Mouse (Mus musculus) thymus, adult 2 months (tissue): ENCODE results near the gene Vmn2r79. TPM values are rescaled to one million over a fixed set of nuclear protein-coding genes. Genes with fewer than 3 reads are reported as not detected.
"Not testable (repeated sequence)": the region's sequence is repeated elsewhere in the genome, so short reads cannot be mapped to it uniquely, and the experiment has no call there.

ENCODE experiments used
- DNase-seq: peaks from one replicate; pipeline ENCODE4 v3.0.0; 2021
- H3K27ac ChIP-seq: fragments of 200-500 bp; 2 replicates; pipeline ENCODE4 v1.5.1; 2012; ENCODE audit warnings: low read length, control low read depth; ENCODE audit not compliant: control insufficient read depth, insufficient read depth
- H3K27me3 ChIP-seq: fragments of 200-500 bp; 2 replicates; pipeline ENCODE4 v1.6.1; 2012; ENCODE audit warnings: mild to moderate bottlenecking, low read length, moderate library complexity, mixed read lengths; ENCODE audit not compliant: control insufficient read depth, insufficient read depth
- H3K36me3 ChIP-seq: fragments of 200-500 bp; 2 replicates; pipeline ENCODE4 v1.6.1; 2012; ENCODE audit warnings: mild to moderate bottlenecking, low read length, moderate library complexity; ENCODE audit not compliant: control insufficient read depth, insufficient read depth
- H3K4me1 ChIP-seq: fragments of 200-500 bp; replicated peaks from 2 replicates; pipeline ENCODE4 v1.6.1; 2012; ENCODE audit warnings: low read length; ENCODE audit not compliant: control insufficient read depth, insufficient read depth
- H3K4me3 ChIP-seq: fragments of 200-500 bp; 2 replicates; pipeline ENCODE4 v1.5.1; 2012; ENCODE audit warnings: mild to moderate bottlenecking, low read length, control low read depth, moderate library complexity; ENCODE audit not compliant: control insufficient read depth, insufficient read depth
- CTCF ChIP-seq: fragments of 200-500 bp; IDR thresholded peaks from 2 replicates; pipeline ENCODE4 v1.5.1; 2012; ENCODE audit warnings: mild to moderate bottlenecking, control low read depth, low read length, moderate library complexity, borderline replicate concordance; ENCODE audit not compliant: control insufficient read depth, poor library complexity, insufficient read depth; ENCODE audit errors: extremely low read depth
- POLR2A ChIP-seq: fragments of 200-500 bp; IDR thresholded peaks from 2 replicates; pipeline ENCODE4 v1.6.1; 2012; ENCODE audit warnings: mild to moderate bottlenecking, low read length, control low read depth, moderate library complexity; ENCODE audit not compliant: control insufficient read depth, poor library complexity, insufficient read depth; ENCODE audit errors: extremely low read depth
- WGBS: fragments of 180-500 bp; shearing (Covaris S2); methylation state at CpG from one replicate; pipeline ENCODE4 v1.1.7; 2018; 5-methylcytosine and 5-hydroxymethylcytosine counted together
- polyA plus RNA-seq: library from polyadenylated mRNA; depleted of rRNA; stranded (reverse); fragments of >200 nt; gene quantifications from 2 replicates; pipeline ENCODE4 v1.2.3, GENCODE M21; 2012; rRNA removed

Gene Vmn2r79
- polyA plus RNA-seq: not detected in 2 replicates

GRCm38 (mm10) chr7:86995815-86996214, at the start of gene Vmn2r79:
Gene Vmn2r79, plus strand, starts transcription at chr7:86996115.
- not testable (repeated sequence) for H3K27me3 ChIP-seq, H3K4me3 ChIP-seq, DNase-seq, H3K36me3 ChIP-seq, H3K4me1 ChIP-seq, H3K27ac ChIP-seq
- 96% methylated on average over 1 of the region's 1 CpGs for WGBS

- Histone ChIP-seq H3K4me3 (no peak overlapping the region), H3K36me3 (no peaks in the 10 kb centered on the region), H3K27me3 (no peaks in the 10 kb centered on the region), H3K4me1 (no peaks in the 10 kb centered on the region), H3K27ac (no peak overlapping the region)
- TF ChIP-seq CTCF (no peak), POLR2A (no peak)
- WGBS: 26% methylated on average over 1 of the region's 1 CpGs
- no peak for DNase-seq
Observed at GRCm38 (mm10) chr7:86994700-86995099, 1.2 kb upstream of the Vmn2r79 start.

- not testable (repeated sequence) for H3K27me3 ChIP-seq, DNase-seq, H3K36me3 ChIP-seq
Observed at GRCm38 (mm10) chr7:87026486-87026885, 30.6 kb downstream of the Vmn2r79 start.

GRCm38 (mm10) chr7:87063576-87063975, 67.7 kb downstream of the Vmn2r79 start:
- H3K36me3 ChIP-seq: no peaks in the 10 kb centered on the region
- TF ChIP-seq CTCF (no peak), POLR2A (no peak)
- H3K27ac ChIP-seq: no peak overlapping the region
- no peaks in the 10 kb centered on the region for H3K27me3 ChIP-seq
- WGBS: 79% methylated on average over 4 of the region's 4 CpGs
- H3K4me1 ChIP-seq: no peaks in the 10 kb centered on the region
- no peak for DNase-seq
- no peak overlapping the region for H3K4me3 ChIP-seq

More at GRCm38 (mm10) chr7:87026486-87026885, 30.6 kb downstream of the Vmn2r79 start:
- H3K4me1 ChIP-seq, H3K27ac ChIP-seq, H3K4me3 ChIP-seq: not testable (repeated sequence)

Other genes with a start within 250 kb of the Vmn2r79 start
- 0.04 and 0.17 TPM in 2 replicates for gene Folh1, start 220.2 kb upstream of the Vmn2r79 start, polyA plus RNA-seq
- not detected in 2 replicates for gene Vmn2r77, start 201.1 kb upstream of the Vmn2r79 start, polyA plus RNA-seq
- gene Vmn2r78, start 81.0 kb upstream of the Vmn2r79 start, polyA plus RNA-seq: not detected in 2 replicates
- gene Nox4, start 250.0 kb downstream of the Vmn2r79 start, polyA plus RNA-seq: 0.32 and 0.36 TPM in 2 replicates